Comparison of ENCODE assay signal across 9 mouse cellular contexts in genomic region chr11:100574188-100574587, GRCm38 (mm10). TPM values are rescaled to one million over a fixed set of nuclear protein-coding genes. Genes with fewer than 3 reads are reported as not detected.
DNase-seq lines count a peak whose midpoint lies in the region; ATAC-seq lines count a peak whose summit lies in the region.
"Had no signal": no experiment of that assay in that cellular context is flagged by ENCODE, and none has a peak within 500 bp of the region (broad histone marks: within the 10 kb centered on the region; RNA-seq: fewer than 3 reads in every experiment).

No protein-coding gene starts in this region.

- no peak overlapping the region for H3K27ac ChIP-seq in heart, embryonic 12.5 days (ENCODE audit: poor library complexity, severe bottlenecking)
- peak overlapping the region; percentile 79; the same call in 1 of the 2 replicates for H3K27ac ChIP-seq in embryonic facial prominence, embryonic 15.5 days (replicated peaks)
- 0 out of 2 replicates have a peak overlapping the region, but pooled peaks have one; percentile 42 for H3K27ac ChIP-seq in liver, embryonic 15.5 days (replicated peaks)

- no peak for DNase-seq in heart, postnatal 4 days
- peak; percentile 77 for DNase-seq in CD4-positive helper T cell, adult 2 months (ENCODE audit: low read depth, low spot score)
- no peak for DNase-seq in layer of hippocampus, adult 11-12 months (ENCODE audit: low spot score)
- DNase-seq in adrenal gland, postnatal 25 days = no peak
- no peak for DNase-seq in Muller cell, postnatal 12 days (ENCODE audit: inconsistent ontology term)

- peak overlapping the region; percentile 82 for H3K4me2 ChIP-seq in heart, embryonic 12.5 days
- peak overlapping the region; percentile 70; the same call in 1 of the 2 replicates for H3K4me2 ChIP-seq in embryonic facial prominence, embryonic 15.5 days (replicated peaks)
- H3K4me2 ChIP-seq in liver, embryonic 15.5 days = peak overlapping the region; percentile 80

- H3K36me3 ChIP-seq in heart, embryonic 12.5 days = peaks cover 13% of the 10 kb centered on the region
- peaks cover 7% of the 10 kb centered on the region; the same call in 1 of the 2 replicates for H3K36me3 ChIP-seq in embryonic facial prominence, embryonic 15.5 days
- peaks cover 4% of the 10 kb centered on the region; the same call in 1 of the 2 replicates for H3K36me3 ChIP-seq in liver, embryonic 15.5 days (replicated peaks)

- no peak for ATAC-seq in heart, embryonic 12.5 days (ENCODE audit: insufficient number of reproducible peaks, low FRiP score)
- ATAC-seq in embryonic facial prominence, embryonic 15.5 days (ENCODE audit: insufficient number of reproducible peaks, low FRiP score, low TSS enrichment, low read depth) = no peak
- no peak for ATAC-seq in liver, embryonic 15.5 days (ENCODE audit: insufficient read depth)

- no peak overlapping the region for H3K9ac ChIP-seq in heart, embryonic 12.5 days
- H3K9ac ChIP-seq in embryonic facial prominence, embryonic 15.5 days = no peak overlapping the region
- peak overlapping the region; percentile 45; the same call in 1 of the 2 replicates for H3K9ac ChIP-seq in liver, embryonic 15.5 days

- peaks cover 17% of the 10 kb centered on the region for H3K4me1 ChIP-seq in heart, embryonic 12.5 days (replicated peaks)
- peaks cover 29% of the 10 kb centered on the region for H3K4me1 ChIP-seq in embryonic facial prominence, embryonic 15.5 days
- H3K4me1 ChIP-seq in liver, embryonic 15.5 days (replicated peaks) = peaks cover 34% of the 10 kb centered on the region

- WGBS in heart, embryonic 12.5 days = 83% methylated on average over 3 of the region's 3 CpGs
- WGBS in embryonic facial prominence, embryonic 15.5 days = 86% methylated on average over 3 of the region's 3 CpGs
- WGBS in liver, embryonic 15.5 days (ENCODE audit: insufficient replicate concordance) = 37% methylated on average over 3 of the region's 3 CpGs

- H3K9me3 ChIP-seq in heart, embryonic 12.5 days (replicated peaks) = no peaks in the 10 kb centered on the region
- no peaks in the 10 kb centered on the region for H3K9me3 ChIP-seq in embryonic facial prominence, embryonic 15.5 days (replicated peaks)
- no peaks in the 10 kb centered on the region for H3K9me3 ChIP-seq in liver, embryonic 15.5 days (replicated peaks)

- peak overlapping the region; percentile 75; the same call in 1 of the 2 replicates for H3K4me3 ChIP-seq in heart, embryonic 12.5 days
- H3K4me3 ChIP-seq in embryonic facial prominence, embryonic 15.5 days (replicated peaks) = peak overlapping the region; percentile 64
- H3K4me3 ChIP-seq in liver, embryonic 15.5 days (replicated peaks) = peak overlapping the region; percentile 68

- H3K27me3 ChIP-seq in heart, embryonic 12.5 days (replicated peaks) = peaks cover 10% of the 10 kb centered on the region
- H3K27me3 ChIP-seq in embryonic facial prominence, embryonic 15.5 days = peaks cover 12% of the 10 kb centered on the region
- H3K27me3 ChIP-seq in liver, embryonic 15.5 days = peaks cover 16% of the 10 kb centered on the region
- H3K27me3 ChIP-seq: Patski had no signal

RNA-seq across cellular contexts. Expression of gene Cnp, which starts 0.5 kb away (rescaled TPM):
- 21.6 and 22.1 TPM in 2 replicates for polyA plus RNA-seq in heart, embryonic 12.5 days (2016; fragmentation: Nextera tagmentation; extraction: Ambion mirVana)
- total RNA-seq in heart, postnatal 4 days (2021) = 1 to 10 TPM; 6.3 to 7.3 TPM
- 32.0 and 33.9 TPM in 2 replicates for polyA plus RNA-seq in embryonic facial prominence, embryonic 15.5 days (2015; fragmentation: Nextera tagmentation; extraction: Ambion mirVana)
- polyA plus RNA-seq in liver, embryonic 15.5 days (2015; fragmentation: Nextera tagmentation; extraction: Ambion mirVana) = 14.2 and 15.1 TPM in 2 replicates
- 35.4 and 57.8 TPM in 2 replicates for total RNA-seq in adrenal gland, postnatal 25 days (2021)

RNA-seq across cellular contexts. Expression of gene Ttc25, which starts 28.8 kb away (rescaled TPM):
- 0.30 and 0.77 TPM in 2 replicates for polyA plus RNA-seq in heart, embryonic 12.5 days (2016; fragmentation: Nextera tagmentation; extraction: Ambion mirVana)
- under 1 TPM; 0.21 to 0.70 TPM for total RNA-seq in heart, postnatal 4 days (2021)
- 3.9 and 6.0 TPM in 2 replicates for polyA plus RNA-seq in embryonic facial prominence, embryonic 15.5 days (2015; fragmentation: Nextera tagmentation; extraction: Ambion mirVana)
- polyA plus RNA-seq in liver, embryonic 15.5 days (2015; fragmentation: Nextera tagmentation; extraction: Ambion mirVana) = 0.07 and 0.14 TPM in 2 replicates
- 4.1 and 5.5 TPM in 2 replicates for total RNA-seq in adrenal gland, postnatal 25 days (2021)

RNA-seq across cellular contexts. Expression of gene Nkiras2, which starts 44.9 kb away (rescaled TPM):
- polyA plus RNA-seq in heart, embryonic 12.5 days (2016; fragmentation: Nextera tagmentation; extraction: Ambion mirVana) = 59.7 and 60.7 TPM in 2 replicates
- total RNA-seq in heart, postnatal 4 days (2021) = 10 to 100 TPM; 53.7 to 57.7 TPM
- 74.6 and 75.5 TPM in 2 replicates for polyA plus RNA-seq in embryonic facial prominence, embryonic 15.5 days (2015; fragmentation: Nextera tagmentation; extraction: Ambion mirVana)
- polyA plus RNA-seq in liver, embryonic 15.5 days (2015; fragmentation: Nextera tagmentation; extraction: Ambion mirVana) = 18.8 and 19.2 TPM in 2 replicates
- 40.3 and 46.8 TPM in 2 replicates for total RNA-seq in adrenal gland, postnatal 25 days (2021)

RNA-seq across cellular contexts. Expression of gene Dnajc7, which starts 45.8 kb away (rescaled TPM):
- polyA plus RNA-seq in heart, embryonic 12.5 days (2016; fragmentation: Nextera tagmentation; extraction: Ambion mirVana) = 207 and 213 TPM in 2 replicates
- 100 to 1,000 TPM; 223 to 232 TPM for total RNA-seq in heart, postnatal 4 days (2021)
- polyA plus RNA-seq in embryonic facial prominence, embryonic 15.5 days (2015; fragmentation: Nextera tagmentation; extraction: Ambion mirVana) = 242 and 256 TPM in 2 replicates
- polyA plus RNA-seq in liver, embryonic 15.5 days (2015; fragmentation: Nextera tagmentation; extraction: Ambion mirVana) = 61.0 and 66.8 TPM in 2 replicates
- total RNA-seq in adrenal gland, postnatal 25 days (2021) = 237 and 251 TPM in 2 replicates

RNA-seq across cellular contexts. Expression of gene Acly, which starts 46.4 kb away (rescaled TPM):
- 93.7 and 99.0 TPM in 2 replicates for polyA plus RNA-seq in heart, embryonic 12.5 days (2016; fragmentation: Nextera tagmentation; extraction: Ambion mirVana)
- total RNA-seq in heart, postnatal 4 days (2021) = 10 to 100 TPM; 60.7 to 63.4 TPM
- polyA plus RNA-seq in embryonic facial prominence, embryonic 15.5 days (2015; fragmentation: Nextera tagmentation; extraction: Ambion mirVana) = 137 and 152 TPM in 2 replicates
- 103 and 111 TPM in 2 replicates for polyA plus RNA-seq in liver, embryonic 15.5 days (2015; fragmentation: Nextera tagmentation; extraction: Ambion mirVana)
- 1,778 and 1,859 TPM in 2 replicates for total RNA-seq in adrenal gland, postnatal 25 days (2021)
